ENCODE assay signal across 8 mouse cellular contexts in the genomic region with DNA sequence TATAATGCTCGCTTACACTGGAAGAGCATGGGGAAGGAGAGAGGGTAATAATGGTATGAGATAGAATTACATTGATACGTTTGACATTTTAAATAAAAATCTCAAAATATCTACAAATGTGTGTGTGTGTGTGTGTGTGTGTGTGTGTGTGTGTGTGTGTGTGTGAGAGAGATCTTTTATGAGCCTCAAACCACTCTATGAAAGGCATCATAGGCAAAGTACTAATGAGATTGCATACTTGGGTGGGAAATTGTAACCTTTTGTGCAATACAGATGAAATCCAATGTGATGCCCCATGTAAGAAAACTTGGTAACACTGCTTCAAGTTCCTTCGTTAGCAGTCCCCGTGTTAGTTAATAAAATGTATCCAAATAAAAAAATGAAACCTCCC. TPM values are rescaled to one million over a fixed set of nuclear protein-coding genes. Genes with fewer than 3 reads are reported as not detected.
A peak's percentile ranks its signal among the peaks of the same experiment; 100 is the strongest.
DNase-seq lines count a peak whose midpoint lies in the region; ATAC-seq and TF ChIP-seq lines count a peak whose summit lies in the region.

No protein-coding gene starts in this region.

- H3K9me3 ChIP-seq in forebrain, embryonic 12.5 days, result no peaks in the 10 kb centered on the region
- no peaks in the 10 kb centered on the region for H3K9me3 ChIP-seq in liver, embryonic 12.5 days (replicated peaks)

- no peak for TF ChIP-seq CTCF in heart, adult 2 months (IDR thresholded peaks at IDR 0.05)

- H3K9ac ChIP-seq in heart, adult 2 months (ENCODE audit: low read depth, low read length), result peak overlapping the region; percentile 91
- peak overlapping the region; percentile 80 for H3K9ac ChIP-seq in forebrain, embryonic 12.5 days
- H3K9ac ChIP-seq in liver, embryonic 12.5 days, result peak overlapping the region; percentile 81

- H3K4me3 ChIP-seq in heart, adult 2 months, result peak overlapping the region; percentile 83
- peak overlapping the region; percentile 75 for H3K4me3 ChIP-seq in forebrain, embryonic 12.5 days (replicated peaks)
- peak overlapping the region; percentile 69 for H3K4me3 ChIP-seq in liver, embryonic 12.5 days

- no peak for TF ChIP-seq POLR2A in heart, adult 2 months (IDR thresholded peaks at IDR 0.05; ENCODE audit: insufficient read depth, low read depth, low read length)

- intact Hi-C loops in heart, adult 2 months (cut with DNase I), result loop anchor here (5.0 kb wide), 2 partner anchors 51 to 59 kb away; no protein-coding TSS in a partner anchor
- intact Hi-C loops in heart, postnatal 36 days (cut with DNase I), result loop anchor here (2.0 kb wide), 1 partner anchor 48 kb away; a partner anchor contains a TSS

- peak overlapping the region; percentile 66 for H3K4me2 ChIP-seq in forebrain, embryonic 12.5 days
- H3K4me2 ChIP-seq in liver, embryonic 12.5 days, result peak overlapping the region; percentile 76

- no peak for DNase-seq in heart, adult 2 months
- no peak for DNase-seq in heart, postnatal 36 days
- peak; percentile 6 for DNase-seq in 3134 (ENCODE audit: extremely low read depth, insufficient read length, low spot score)
- DNase-seq in cerebellum, adult 11-12 months, result no peak
- DNase-seq in ovary, postnatal 36 days (ENCODE audit: low spot score), result no peak
- DNase-seq in right cerebral cortex, postnatal 25 days, result no peak

- 0 out of 2 replicates have a peak, but pooled peaks cover 2% of the 10 kb centered on the region for H3K36me3 ChIP-seq in heart, adult 2 months (ENCODE audit: control insufficient read depth, insufficient read depth, low read length)
- H3K36me3 ChIP-seq in forebrain, embryonic 12.5 days (replicated peaks), result no peaks in the 10 kb centered on the region
- no peaks in the 10 kb centered on the region for H3K36me3 ChIP-seq in liver, embryonic 12.5 days

- H3K4me1 ChIP-seq in heart, adult 2 months (ENCODE audit: control insufficient read depth, insufficient read depth, low read length), result peaks cover 1% of the 10 kb centered on the region; the same call in 1 of the 2 replicates
- peaks cover 14% of the 10 kb centered on the region for H3K4me1 ChIP-seq in forebrain, embryonic 12.5 days
- peaks cover 28% of the 10 kb centered on the region for H3K4me1 ChIP-seq in liver, embryonic 12.5 days

- no peaks in the 10 kb centered on the region for H3K27me3 ChIP-seq in heart, adult 2 months (ENCODE audit: control insufficient read depth, insufficient read depth, low read length)
- H3K27me3 ChIP-seq in forebrain, embryonic 12.5 days, result no peaks in the 10 kb centered on the region
- no peaks in the 10 kb centered on the region; the same call in 1 of the 2 replicates for H3K27me3 ChIP-seq in liver, embryonic 12.5 days (replicated peaks)

- WGBS in heart, adult 2 months, result 39% methylated on average over 4 of the region's 4 CpGs
- 35% methylated on average over 4 of the region's 4 CpGs for WGBS in forebrain, embryonic 12.5 days
- 39% methylated on average over 4 of the region's 4 CpGs for WGBS in liver, embryonic 12.5 days (ENCODE audit: insufficient replicate concordance)

- TF ChIP-seq EP300 in heart, adult 2 months (IDR thresholded peaks at IDR 0.05; ENCODE audit: insufficient read depth, low read depth, low read length), result no peak

- H3K27ac ChIP-seq in heart, adult 2 months, result peak overlapping the region; percentile 85
- H3K27ac ChIP-seq in forebrain, embryonic 12.5 days, result peak overlapping the region; percentile 63; the same call in 1 of the 2 replicates
- H3K27ac ChIP-seq in liver, embryonic 12.5 days, result peak overlapping the region; percentile 77

- peak; percentile 43 for ATAC-seq in forebrain, embryonic 12.5 days (ENCODE audit: low FRiP score)
- peak; percentile 6; the same call in 1 of the 2 replicates for ATAC-seq in liver, embryonic 12.5 days

- H3K79me2 ChIP-seq in heart, adult 2 months (replicated peaks; ENCODE audit: control insufficient read depth, insufficient read depth, low read length), result peaks cover 2% of the 10 kb centered on the region

RNA-seq across cellular contexts. Expression of a gene that starts 0.3 kb away (rescaled TPM):
- 10 to 100 TPM; 39.5 to 41.7 TPM for total RNA-seq in heart, adult 2 months (2021)
- 35.9 and 66.7 TPM in 2 replicates for polyA plus RNA-seq in heart, adult 2 months (2012; rRNA removed)
- 10 to 100 TPM; 45.5 to 47.8 TPM for total RNA-seq in heart, postnatal 36 days (2021)
- polyA plus RNA-seq in forebrain, embryonic 12.5 days (2016; fragmentation: Nextera tagmentation; extraction: Ambion mirVana), result 30.9 and 34.2 TPM in 2 replicates
- 18.8 and 22.5 TPM in 2 replicates for polyA plus RNA-seq in liver, embryonic 12.5 days (2016; fragmentation: Nextera tagmentation; extraction: Ambion mirVana)

RNA-seq across cellular contexts. Expression of a gene that starts 0.3 kb away (rescaled TPM):
- total RNA-seq in heart, adult 2 months (2021), result 10 to 100 TPM; 44.2 to 48.8 TPM
- polyA plus RNA-seq in heart, adult 2 months (2012; rRNA removed), result 12.1 and 18.3 TPM in 2 replicates
- total RNA-seq in heart, postnatal 36 days (2021), result 10 to 100 TPM; 45.2 to 49.7 TPM
- 23.3 and 24.6 TPM in 2 replicates for polyA plus RNA-seq in forebrain, embryonic 12.5 days (2016; fragmentation: Nextera tagmentation; extraction: Ambion mirVana)
- 15.4 and 18.1 TPM in 2 replicates for polyA plus RNA-seq in liver, embryonic 12.5 days (2016; fragmentation: Nextera tagmentation; extraction: Ambion mirVana)

RNA-seq across cellular contexts. Expression of a gene that starts 35.2 kb away (rescaled TPM):
- under 1 TPM in 1 of 2 experiments, not detected in 1; 0.10 TPM for total RNA-seq in heart, adult 2 months (2021)
- polyA plus RNA-seq in heart, adult 2 months (2012; rRNA removed), result 0.09 TPM in 1 of 2 replicates, not detected in the other
- total RNA-seq in heart, postnatal 36 days (2021), result not detected
- 0.36 and 0.43 TPM in 2 replicates for polyA plus RNA-seq in forebrain, embryonic 12.5 days (2016; fragmentation: Nextera tagmentation; extraction: Ambion mirVana)
- polyA plus RNA-seq in liver, embryonic 12.5 days (2016; fragmentation: Nextera tagmentation; extraction: Ambion mirVana), result 0.06 and 0.14 TPM in 2 replicates

RNA-seq across cellular contexts. Expression of a gene that starts 48.1 kb away (rescaled TPM):
- total RNA-seq in heart, adult 2 months (2021), result 10 to 100 TPM; 58.8 to 66.8 TPM
- 56.6 and 78.9 TPM in 2 replicates for polyA plus RNA-seq in heart, adult 2 months (2012; rRNA removed)
- 10 to 100 TPM; 59.6 to 64.3 TPM for total RNA-seq in heart, postnatal 36 days (2021)
- polyA plus RNA-seq in forebrain, embryonic 12.5 days (2016; fragmentation: Nextera tagmentation; extraction: Ambion mirVana), result 133 and 136 TPM in 2 replicates
- polyA plus RNA-seq in liver, embryonic 12.5 days (2016; fragmentation: Nextera tagmentation; extraction: Ambion mirVana), result 78.4 and 86.0 TPM in 2 replicates
